Mouse (Mus musculus) heart, embryonic 12.5 days (tissue): ENCODE measurements around the gene Tomm40l. TPM values are rescaled to one million over a fixed set of nuclear protein-coding genes. Genes with fewer than 3 reads are reported as not detected.
"Not testable (repeated sequence)": the region's sequence is repeated elsewhere in the genome, so short reads cannot be mapped to it uniquely, and the experiment has no call there.

ENCODE experiments used
- ATAC-seq: fragments of 200-750 bp; cut with Nextera tagmentation; 2 replicates; pipeline ENCODE4 v1.8.0; 2017; ENCODE audit warnings: moderate TSS enrichment, moderate library complexity; ENCODE audit not compliant: insufficient number of reproducible peaks, low FRiP score
- H3K27ac ChIP-seq: fragments of 300-500 bp; sonication (generic); 2 replicates; pipeline ENCODE4 v1.5.1; 2016; ENCODE audit warnings: mild to moderate bottlenecking, moderate library complexity; ENCODE audit not compliant: poor library complexity, severe bottlenecking
- H3K27me3 ChIP-seq: fragments of 300-500 bp; sonication (generic); replicated peaks from 2 replicates; pipeline ENCODE4 v1.6.1; 2016; ENCODE audit warnings: mild to moderate bottlenecking, moderate library complexity
- H3K36me3 ChIP-seq: fragments of 300-500 bp; sonication (generic); 2 replicates; pipeline ENCODE4 v1.6.1; 2016; ENCODE audit warnings: mild to moderate bottlenecking, moderate library complexity
- H3K4me1 ChIP-seq: fragments of 300-500 bp; sonication (generic); replicated peaks from 2 replicates; pipeline ENCODE4 v1.6.1; 2016; ENCODE audit warnings: mild to moderate bottlenecking
- H3K4me2 ChIP-seq: fragments of 300-500 bp; sonication (generic); 2 replicates; pipeline ENCODE4 v1.6.1; 2016; ENCODE audit warnings: mild to moderate bottlenecking, moderate library complexity
- H3K4me3 ChIP-seq: fragments of 300-500 bp; sonication (generic); 2 replicates; pipeline ENCODE4 v1.5.1; 2016; ENCODE audit warnings: mild to moderate bottlenecking
- H3K9ac ChIP-seq: fragments of 300-500 bp; sonication (generic); 2 replicates; pipeline ENCODE4 v1.6.1; 2016; ENCODE audit warnings: mild to moderate bottlenecking, moderate library complexity
- H3K9me3 ChIP-seq: fragments of 300-500 bp; sonication (generic); replicated peaks from 2 replicates; pipeline ENCODE4 v1.6.1; 2016; ENCODE audit warnings: mild to moderate bottlenecking, moderate library complexity
- WGBS: fragments of 180-500 bp; shearing (Covaris S2); methylation state at CpG from one replicate; pipeline ENCODE4 v1.1.7; 2016; 5-methylcytosine and 5-hydroxymethylcytosine counted together
- polyA plus RNA-seq: library from polyadenylated mRNA; unstranded; fragments of >200 nt; fragmentation: Nextera tagmentation; extraction: Ambion mirVana; gene quantifications from 2 replicates; pipeline ENCODE4 v1.2.1, GENCODE M21; 2016

The Tomm40l gene
- polyA plus RNA-seq, 1 experiment from 2014 or later, result 43.3 TPM

DNA sequence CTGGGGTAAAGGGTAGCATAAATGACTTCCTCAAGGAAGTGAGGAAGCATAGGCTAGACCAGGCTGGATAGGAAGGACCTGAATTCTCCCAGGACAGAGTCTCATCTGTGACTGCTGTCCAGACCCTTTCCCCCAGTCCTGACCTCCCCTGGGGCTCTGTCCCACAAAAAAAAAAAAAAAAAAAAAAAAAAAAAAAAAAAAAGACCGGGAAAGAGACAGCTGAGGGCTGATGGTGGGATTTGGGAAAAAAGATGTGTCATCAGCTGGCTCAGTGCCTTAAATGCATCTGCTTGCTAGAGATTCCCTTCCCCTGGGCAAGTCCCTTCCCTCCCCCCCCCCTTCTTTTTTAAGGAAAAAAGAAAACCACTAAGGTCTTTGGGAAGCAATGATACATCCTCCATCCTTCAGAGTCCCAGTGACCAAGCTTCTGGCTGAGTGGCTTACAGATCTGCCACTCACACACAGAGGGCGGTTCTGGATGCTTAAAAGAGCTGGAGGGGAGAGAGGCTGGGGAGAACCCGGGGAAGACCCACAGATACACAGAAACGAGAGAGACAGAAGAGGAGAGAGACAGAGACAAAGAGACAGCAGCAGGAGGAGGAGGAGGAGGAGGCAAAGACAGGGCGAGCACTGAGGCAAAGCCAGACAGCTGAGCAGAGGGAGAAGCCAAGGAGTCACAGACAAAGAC is 27.7 kb upstream of the Tomm40l start, which contains the start of gene Adamts4:
Gene Adamts4, plus strand, starts transcription at position 509 of the 688 bp plus-strand sequence.
- Histone ChIP-seq H3K27me3 (0 out of 2 replicates have a peak, but pooled peaks cover 7% of the 10 kb centered on the region), H3K4me2 (peak within 1 kb of the TSS; percentile 57), H3K36me3 (peaks cover 7% of the 10 kb centered on the region), H3K4me1 (peaks cover 58% of the 10 kb centered on the region), H3K9me3 (no peaks in the 10 kb centered on the region), H3K27ac (peak within 1 kb of the TSS; percentile 34), H3K9ac (peak within 1 kb of the TSS; percentile 45), H3K4me3 (peak within 1 kb of the TSS; percentile 16)
- no peak for ATAC-seq
- 21% methylated on average over 5 of the region's 5 CpGs for WGBS

DNA sequence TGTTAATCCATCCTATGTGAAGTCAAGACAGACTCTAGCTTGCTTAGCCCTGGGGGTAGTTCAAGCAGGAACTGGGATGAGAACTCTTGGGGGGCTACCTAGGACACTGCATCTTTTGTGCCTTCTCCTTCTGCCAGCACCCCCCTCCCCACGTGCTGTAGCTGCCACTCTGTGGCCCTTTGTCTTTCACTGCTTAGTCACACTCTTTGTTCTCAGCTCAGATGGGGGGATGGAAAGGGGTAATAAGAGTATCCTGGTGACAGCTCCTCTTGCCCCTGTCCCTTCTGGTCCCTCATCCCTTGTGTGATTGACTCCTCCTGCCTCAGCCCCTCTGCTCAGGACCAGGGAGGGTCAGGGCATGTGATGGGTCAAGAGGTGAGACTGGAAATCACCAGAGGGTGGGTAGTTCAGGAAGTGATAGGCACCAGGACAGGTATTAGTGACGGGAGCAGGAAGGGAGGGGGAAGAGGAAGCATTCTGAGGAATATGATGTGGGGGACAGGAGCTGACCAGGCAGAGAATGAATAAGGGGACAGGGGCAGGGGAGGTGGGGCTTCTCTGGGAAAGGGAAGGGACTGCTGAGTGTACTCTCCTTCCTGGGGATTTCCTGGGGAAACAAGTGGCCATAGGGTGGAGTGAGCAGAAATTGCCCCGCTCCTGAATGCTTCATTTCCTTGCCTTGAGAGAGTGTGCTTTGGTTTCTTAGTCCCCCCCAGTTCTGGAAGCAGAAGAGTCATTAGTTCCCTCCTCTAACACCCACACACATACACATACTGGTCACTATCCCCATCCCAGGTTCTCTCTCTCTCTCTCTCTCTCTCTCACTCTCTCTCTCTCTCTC is 26.3 kb upstream of the Tomm40l start:
- Histone ChIP-seq H3K4me2 (peak overlapping the region; percentile 83), H3K9me3 (no peaks in the 10 kb centered on the region), H3K9ac (no peak overlapping the region), H3K4me3 (no peak overlapping the region), H3K4me1 (peaks cover 58% of the 10 kb centered on the region), H3K36me3 (peaks cover 17% of the 10 kb centered on the region), H3K27ac (peak overlapping the region; percentile 85), H3K27me3 (0 out of 2 replicates have a peak, but pooled peaks cover 7% of the 10 kb centered on the region)
- ATAC-seq, result no peak; the same call in 1 of the 2 replicates
- WGBS, result 37% methylated on average over 3 of the region's 3 CpGs

DNA sequence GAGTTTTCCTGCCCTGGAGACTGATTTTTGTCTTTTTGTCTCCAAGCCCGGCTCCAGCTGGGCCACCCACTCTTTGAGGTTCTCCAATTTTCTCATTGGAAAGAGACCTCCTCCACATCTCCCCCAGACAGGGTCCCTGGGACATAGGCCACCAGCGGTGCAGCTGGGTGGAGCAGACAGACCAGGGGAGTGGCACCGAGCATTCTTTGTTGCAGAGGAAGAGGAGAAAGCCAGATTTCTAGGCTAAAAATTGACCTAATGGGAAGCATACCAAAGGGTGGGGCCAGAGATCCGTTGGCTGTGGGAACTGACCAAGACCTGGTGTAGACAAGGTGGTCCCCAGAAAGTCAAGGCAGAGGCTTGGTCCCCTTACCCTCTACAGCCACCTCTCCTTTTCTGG is 25.6 kb upstream of the Tomm40l start:
- ATAC-seq, result no peak
- Histone ChIP-seq H3K4me2 (peak overlapping the region; percentile 83), H3K9ac (peak overlapping the region; percentile 67), H3K9me3 (no peaks in the 10 kb centered on the region), H3K27me3 (0 out of 2 replicates have a peak, but pooled peaks cover 4% of the 10 kb centered on the region), H3K27ac (peak overlapping the region; percentile 85), H3K36me3 (peaks cover 23% of the 10 kb centered on the region), H3K4me3 (peak overlapping the region; percentile 75; the same call in 1 of the 2 replicates), H3K4me1 (peaks cover 58% of the 10 kb centered on the region)
- 20% methylated on average over 4 of the region's 4 CpGs for WGBS

DNA sequence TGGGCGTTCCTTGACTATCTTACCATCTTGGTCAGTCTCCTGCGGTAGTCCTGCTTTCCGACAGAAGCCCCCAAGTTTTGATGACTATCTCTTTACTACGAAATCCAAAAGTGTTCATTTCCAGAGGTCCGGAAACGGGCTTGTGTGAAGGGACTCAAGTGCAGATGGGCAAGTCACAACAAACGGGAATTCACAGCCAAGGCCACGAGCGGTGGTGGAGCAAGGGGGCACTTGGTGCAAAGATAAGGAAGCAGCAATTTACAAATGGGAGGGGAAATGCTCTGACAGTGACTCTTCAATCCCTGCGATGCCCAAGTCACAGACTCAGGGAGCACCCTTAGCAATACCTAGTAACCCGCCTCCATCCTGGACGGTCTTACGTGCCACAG is 25.1 kb upstream of the Tomm40l start:
- H3K4me1 ChIP-seq, result peaks cover 54% of the 10 kb centered on the region
- 7% methylated on average over 13 of the region's 13 CpGs for WGBS

DNA sequence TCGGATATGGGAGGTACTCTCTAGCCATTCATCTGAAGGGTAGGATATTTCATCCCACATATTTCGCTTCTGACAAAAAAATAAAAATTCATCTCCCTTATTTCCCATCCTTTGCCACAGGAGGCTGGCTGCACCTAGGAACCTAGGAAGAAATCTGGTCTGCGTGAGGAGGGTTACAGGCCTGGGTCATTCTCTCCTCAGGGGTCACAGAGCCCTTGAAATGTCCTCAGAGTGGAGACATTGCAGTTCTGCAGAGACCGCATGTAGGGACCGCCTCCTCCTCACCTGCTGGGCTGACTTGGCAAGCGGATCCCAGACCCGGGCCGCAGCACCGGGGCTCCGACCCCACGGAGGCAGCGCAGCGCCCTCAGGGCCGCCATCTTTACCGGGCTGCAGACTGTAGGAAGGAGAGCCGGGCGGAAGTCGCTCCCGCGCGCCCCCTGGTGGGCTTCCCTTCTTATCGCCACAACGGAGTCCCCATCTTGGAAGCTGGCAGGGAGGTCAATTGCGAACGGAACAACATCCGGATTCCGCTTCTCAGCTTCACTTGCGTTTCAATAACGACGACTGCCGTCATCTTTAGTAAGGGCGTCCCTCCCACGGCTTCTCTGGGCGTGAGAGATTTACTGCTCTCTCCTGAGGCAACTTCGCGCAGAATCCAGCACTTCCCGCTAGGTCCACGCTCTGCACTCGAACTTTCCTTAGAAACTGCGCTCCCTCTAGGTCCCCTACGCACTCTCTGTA is 24.6 kb upstream of the Tomm40l start:
- Histone ChIP-seq H3K27ac (peak overlapping the region; percentile 85), H3K9ac (peak overlapping the region; percentile 86), H3K4me1 (peaks cover 48% of the 10 kb centered on the region), H3K4me3 (peak overlapping the region; percentile 75), H3K27me3 (0 out of 2 replicates have a peak, but pooled peaks cover 4% of the 10 kb centered on the region), H3K9me3 (no peaks in the 10 kb centered on the region), H3K36me3 (peaks cover 34% of the 10 kb centered on the region), H3K4me2 (peak overlapping the region; percentile 83)
- ATAC-seq, result peak; percentile 89
- under 1% methylated on average over 41 of the region's 41 CpGs for WGBS

More for the DNA sequence above, 25.1 kb upstream of the Tomm40l start:
- Histone ChIP-seq H3K36me3 (peaks cover 28% of the 10 kb centered on the region), H3K9ac (peak overlapping the region; percentile 67), H3K4me3 (peak overlapping the region; percentile 75), H3K27ac (peak overlapping the region; percentile 85), H3K9me3 (no peaks in the 10 kb centered on the region), H3K27me3 (0 out of 2 replicates have a peak, but pooled peaks cover 4% of the 10 kb centered on the region), H3K4me2 (peak overlapping the region; percentile 83)
- 0 out of 2 replicates have a peak, but pooled peaks have one; percentile 3 for ATAC-seq

DNA sequence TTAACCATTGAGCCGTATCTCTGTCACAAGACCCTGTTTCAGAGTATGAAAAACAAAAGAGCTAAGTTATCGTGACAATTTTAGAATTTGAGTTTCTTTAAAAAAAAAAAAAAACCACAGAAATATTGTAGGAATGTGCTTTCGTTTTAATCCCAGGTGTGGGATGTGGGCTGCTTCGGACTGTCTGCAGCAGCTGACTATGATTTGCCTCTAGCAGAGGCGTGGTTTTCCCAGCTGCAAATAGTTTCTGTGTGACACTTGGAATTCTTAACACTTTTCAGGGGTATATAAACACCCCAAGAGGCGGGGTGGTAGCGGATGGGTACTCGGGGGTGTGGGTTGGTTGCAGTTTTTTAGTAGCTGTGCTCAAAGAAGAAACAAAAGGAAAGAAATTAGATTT is 23.0 kb upstream of the Tomm40l start:
- Histone ChIP-seq H3K9me3 (no peaks in the 10 kb centered on the region), H3K4me2 (no peak overlapping the region), H3K4me1 (peaks cover 33% of the 10 kb centered on the region), H3K4me3 (peak overlapping the region; percentile 75; the same call in 1 of the 2 replicates), H3K27ac (no peak overlapping the region), H3K36me3 (peaks cover 49% of the 10 kb centered on the region), H3K27me3 (no peaks in the 10 kb centered on the region), H3K9ac (no peak overlapping the region)
- WGBS, result 86% methylated on average over 8 of the region's 8 CpGs
- no peak for ATAC-seq

DNA sequence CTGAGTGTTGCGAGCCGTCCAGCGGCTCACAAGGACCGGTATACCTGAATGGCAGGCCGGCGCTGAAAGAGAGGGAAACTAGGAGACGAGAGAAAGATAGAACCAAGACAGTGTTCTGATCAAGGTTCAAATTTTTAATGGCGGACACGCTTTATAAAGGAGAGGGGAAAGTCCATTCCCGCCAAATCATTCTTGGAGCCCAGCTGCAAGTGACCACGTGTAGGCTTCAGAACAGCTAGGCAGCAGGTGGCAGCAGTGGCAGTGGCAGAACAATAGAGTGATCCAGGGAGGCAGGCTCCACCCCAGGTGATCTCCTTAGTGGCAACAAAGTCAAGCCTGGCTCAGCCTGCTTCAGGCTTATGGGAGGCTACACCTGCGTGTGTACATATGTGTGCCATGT is 19.6 kb upstream of the Tomm40l start:
- 84% methylated on average over 12 of the region's 12 CpGs for WGBS
- not testable (repeated sequence) for H3K4me2 ChIP-seq, H3K27ac ChIP-seq, H3K4me3 ChIP-seq, H3K27me3 ChIP-seq, H3K9me3 ChIP-seq, H3K9ac ChIP-seq, ATAC-seq
- Histone ChIP-seq H3K36me3 (peaks cover 79% of the 10 kb centered on the region), H3K4me1 (peaks cover 11% of the 10 kb centered on the region)

DNA sequence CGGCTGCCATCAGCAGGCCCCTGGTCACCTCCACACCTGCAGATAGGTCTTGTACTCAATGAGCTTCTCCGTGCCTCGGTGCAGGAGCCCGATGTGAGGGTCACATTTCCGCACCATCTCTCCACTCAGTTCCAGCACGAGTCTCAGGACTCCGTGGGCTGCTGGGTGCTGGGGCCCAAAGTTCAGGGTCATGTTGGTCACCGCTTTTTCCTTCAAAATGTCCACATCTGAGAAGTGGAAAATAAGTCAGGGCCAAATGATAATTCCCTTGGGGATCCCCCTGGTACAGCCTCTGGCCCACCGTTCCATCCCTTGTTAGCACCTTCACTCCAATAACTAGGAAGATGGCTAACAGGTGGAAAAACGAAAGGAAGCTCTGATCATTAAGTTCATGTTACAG is 18.6 kb upstream of the Tomm40l start:
- Histone ChIP-seq H3K4me3 (no peak overlapping the region), H3K4me2 (no peak overlapping the region), H3K4me1 (peaks cover 6% of the 10 kb centered on the region), H3K36me3 (peaks cover 89% of the 10 kb centered on the region), H3K27ac (no peak overlapping the region), H3K27me3 (no peaks in the 10 kb centered on the region), H3K9ac (peak overlapping the region; percentile 32; the same call in 1 of the 2 replicates), H3K9me3 (no peaks in the 10 kb centered on the region)
- 90% methylated on average over 10 of the region's 10 CpGs for WGBS
- ATAC-seq, result no peak

DNA sequence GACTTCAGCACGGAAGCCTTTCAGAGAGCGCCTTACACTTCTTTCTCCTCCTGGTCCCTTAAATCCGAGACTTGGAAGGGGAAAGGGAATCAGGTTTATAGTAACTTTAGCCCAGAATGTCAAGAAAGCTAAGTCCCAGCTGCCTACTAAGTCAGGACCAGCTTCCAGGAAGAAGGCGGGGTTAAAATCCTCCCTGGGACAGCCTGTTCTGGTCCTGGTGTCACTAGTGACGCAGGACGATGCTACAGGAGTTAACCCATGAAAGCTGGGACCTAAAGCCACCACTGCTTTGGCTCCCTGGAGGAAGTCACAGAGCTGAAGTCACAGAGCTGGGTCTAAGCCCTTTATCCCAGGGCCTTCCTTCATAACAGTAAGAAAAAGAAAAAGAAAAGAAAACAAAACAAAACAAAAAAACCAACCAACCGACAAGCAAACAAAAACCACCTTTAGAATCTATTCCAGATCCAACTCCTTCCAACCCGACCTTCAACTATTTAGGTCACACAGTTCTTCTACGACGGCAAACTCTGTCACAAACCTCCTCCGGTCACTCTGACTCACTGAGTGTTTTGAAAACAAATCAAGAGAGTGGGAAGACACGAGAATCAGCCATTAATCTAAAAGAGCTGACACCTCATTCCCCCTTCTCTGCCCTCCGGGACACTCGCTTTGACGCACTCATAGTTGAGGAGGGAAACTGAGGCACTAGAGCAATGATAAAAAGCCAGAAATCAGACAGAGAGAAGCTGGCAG is 17.9 kb upstream of the Tomm40l start:
- ATAC-seq, result no peak
- Histone ChIP-seq H3K4me3 (no peak overlapping the region), H3K4me1 (peaks cover 3% of the 10 kb centered on the region; the same call in 1 of the 2 replicates), H3K27ac (no peak overlapping the region), H3K4me2 (no peak overlapping the region), H3K27me3 (no peaks in the 10 kb centered on the region), H3K9ac (peak overlapping the region; percentile 32; the same call in 1 of the 2 replicates), H3K9me3 (no peaks in the 10 kb centered on the region), H3K36me3 (peaks cover 91% of the 10 kb centered on the region)
- 75% methylated on average over 15 of the region's 15 CpGs for WGBS

DNA sequence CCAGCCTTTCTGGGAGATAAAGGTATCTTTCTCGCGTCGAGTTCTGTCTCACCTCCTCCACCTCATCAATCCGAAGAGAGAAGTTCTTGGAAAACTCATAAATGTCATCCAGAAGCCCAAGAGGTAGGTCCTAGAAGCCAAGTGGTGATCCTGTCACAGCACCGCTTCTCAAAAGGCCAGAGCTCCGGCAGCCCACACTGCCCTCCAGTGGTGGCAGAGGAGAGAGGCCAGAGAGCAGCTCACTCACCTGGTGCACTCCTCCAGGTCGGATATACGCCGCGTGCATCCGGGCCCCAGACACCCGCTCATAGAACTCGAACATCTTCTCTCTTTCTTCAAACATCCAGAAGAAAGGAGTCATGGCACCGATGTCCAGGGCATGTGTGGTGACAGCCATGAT is 16.1 kb upstream of the Tomm40l start:
- H3K9me3 ChIP-seq, result no peaks in the 10 kb centered on the region
- peaks cover 95% of the 10 kb centered on the region for H3K36me3 ChIP-seq
- ATAC-seq, result no peak
- no peak overlapping the region for H3K4me2 ChIP-seq
- H3K27ac ChIP-seq, result no peak overlapping the region
- WGBS, result 73% methylated on average over 14 of the region's 14 CpGs
- peaks cover 12% of the 10 kb centered on the region for H3K4me1 ChIP-seq
- no peak overlapping the region for H3K4me3 ChIP-seq
- no peak overlapping the region for H3K9ac ChIP-seq
- no peaks in the 10 kb centered on the region for H3K27me3 ChIP-seq
